Mouse (Mus musculus) G1E (cell line): ENCODE measurements around the gene Acsbg1. TPM values are rescaled to one million over a fixed set of nuclear protein-coding genes. Genes with fewer than 3 reads are reported as not detected.
A peak's percentile ranks its signal among the peaks of the same experiment; 100 is the strongest.

ENCODE experiments used
- ATAC-seq: 2 replicates; pipeline ENCODE4 v1.8.0; 2016; ENCODE audit warnings: mild to moderate bottlenecking; ENCODE audit not compliant: insufficient number of reproducible peaks, poor library complexity, low FRiP score, severe bottlenecking; ENCODE audit errors: extremely low read depth
- DNase-seq: peaks from one replicate; pipeline ENCODE4 v3.0.0; 2012; ENCODE audit warnings: low spot score
- H3K27me3 ChIP-seq: 2 replicates; pipeline ENCODE4 v1.6.1; 2012; ENCODE audit warnings: mild to moderate bottlenecking, low read length, inconsistent platforms; ENCODE audit not compliant: insufficient read depth
- H3K36me3 ChIP-seq: replicated peaks from 2 replicates; pipeline ENCODE3; 2012; ENCODE audit warnings: mild to moderate bottlenecking, inconsistent platforms
- H3K4me1 ChIP-seq: 2 replicates; pipeline ENCODE4 v1.6.1; 2012; ENCODE audit warnings: low read depth, low read length, inconsistent platforms, mixed read lengths; ENCODE audit not compliant: insufficient read depth
- H3K4me3 ChIP-seq: 2 replicates; pipeline ENCODE4 v1.5.1; 2012; ENCODE audit warnings: low read depth, mild to moderate bottlenecking, inconsistent platforms, low read length, moderate library complexity, mixed read lengths
- H3K9me3 ChIP-seq: replicated peaks from 2 replicates; pipeline ENCODE4 v1.6.1; 2012; ENCODE audit warnings: inconsistent platforms
- CTCF ChIP-seq: IDR thresholded peaks from 2 replicates; pipeline ENCODE4 v1.5.1; 2012; ENCODE audit warnings: low read depth, low read length, inconsistent platforms, mixed read lengths
- GATA1 ChIP-seq: IDR thresholded peaks from 2 replicates; pipeline ENCODE4 v1.6.1; 2012; ENCODE audit warnings: borderline replicate concordance, low read length, inconsistent platforms, mixed read lengths
- GATA2 ChIP-seq: IDR thresholded peaks from 2 replicates; pipeline ENCODE4 v1.6.1; 2012; ENCODE audit warnings: low read depth, low read length, inconsistent platforms, borderline replicate concordance
- POLR2AphosphoS5 ChIP-seq: IDR thresholded peaks from 2 replicates; pipeline ENCODE4 v1.6.1; 2012; ENCODE audit warnings: low read depth, low read length, inconsistent platforms; ENCODE audit not compliant: insufficient replicate concordance
- TAL1 ChIP-seq: conservative IDR thresholded peaks from 2 replicates; pipeline ENCODE4 v1.6.1; 2012; ENCODE audit warnings: low read depth, low read length, inconsistent platforms, mixed read lengths
- polyA plus RNA-seq: library from polyadenylated mRNA; stranded (reverse); fragments of >175 nt; gene quantifications from 2 replicates; pipeline ENCODE4 v1.2.3, GENCODE M21; 2012
- total RNA-seq, 2 experiments: library from RNA; stranded (forward) in 1 of 2; stranded (reverse) in 1 of 2; fragments of 200-1000 nt in 1 of 2; fragments of >200 nt in 1 of 2; fragmentation: Nextera tagmentation in 1 of 2; gene quantifications; 2 replicates each; pipeline ENCODE4 v1.2.3; 2014 to 2017

Acsbg1 gene
- total and polyA plus RNA-seq, 3 experiments = 0.03 to 0.38 TPM; not detected in 1

DNA sequence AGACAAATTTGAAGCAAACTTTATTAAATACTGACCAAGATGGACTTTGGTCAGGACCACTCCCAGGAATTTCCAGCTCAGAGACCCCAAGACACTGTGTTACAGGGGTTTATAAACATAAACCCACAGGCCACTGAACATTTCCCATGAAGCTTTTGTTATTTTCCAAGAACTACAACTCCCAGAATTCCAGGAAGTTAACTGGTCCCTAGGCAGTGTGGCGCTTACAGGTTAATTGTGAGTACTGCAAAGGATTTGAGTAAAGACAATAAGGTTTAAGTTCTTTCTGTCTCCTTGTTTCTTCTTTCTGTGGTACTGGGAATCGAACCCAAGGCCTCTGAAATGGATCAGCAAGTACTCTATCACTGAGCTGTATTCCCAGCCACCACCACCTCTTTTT is 92.9 kb downstream of the Acsbg1 start:
- TF ChIP-seq GATA1 (no peak), TAL1 (no peak), GATA2 (no peak), POLR2AphosphoS5 (no peak), CTCF (no peak)
- Histone ChIP-seq H3K36me3 (no peaks in the 10 kb centered on the region), H3K9me3 (no peaks in the 10 kb centered on the region), H3K27me3 (peaks cover 6% of the 10 kb centered on the region; the same call in 1 of the 2 replicates), H3K4me3 (no peak overlapping the region), H3K4me1 (peaks cover 21% of the 10 kb centered on the region)
- no peak for DNase-seq
- no peak for ATAC-seq

DNA sequence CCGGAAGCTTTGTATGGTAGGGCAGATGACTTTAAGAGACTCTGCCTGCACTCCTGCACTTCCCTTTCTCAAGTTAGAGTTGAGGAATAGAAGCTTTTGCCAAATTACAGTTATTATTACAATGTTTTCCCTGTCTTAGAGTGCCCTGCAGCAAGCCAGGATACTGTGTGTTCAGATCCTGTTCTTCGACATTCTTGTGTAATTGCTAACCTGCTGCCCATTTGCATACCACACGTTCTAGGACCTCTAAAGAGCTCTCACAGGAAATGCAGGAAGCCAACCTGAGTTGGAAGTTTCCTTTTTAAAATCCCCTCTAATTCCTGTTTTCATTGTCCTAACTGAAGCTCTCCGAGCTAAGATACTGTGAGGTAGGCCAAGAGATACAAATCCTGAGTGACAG is 94.7 kb downstream of the Acsbg1 start:
- Histone ChIP-seq H3K4me1 (peaks cover 25% of the 10 kb centered on the region), H3K9me3 (no peaks in the 10 kb centered on the region), H3K4me3 (no peak overlapping the region), H3K27me3 (peaks cover 7% of the 10 kb centered on the region; the same call in 1 of the 2 replicates), H3K36me3 (no peaks in the 10 kb centered on the region)
- ATAC-seq (no peak), DNase-seq (no peak)
- no peak for TF ChIP-seq GATA1

- DNase-seq (no peak), ATAC-seq (no peak)
- H3K4me3 ChIP-seq = no peak overlapping the region
- H3K36me3 ChIP-seq = no peaks in the 10 kb centered on the region
- peaks cover 35% of the 10 kb centered on the region for H3K27me3 ChIP-seq
- H3K4me1 ChIP-seq = peaks cover 19% of the 10 kb centered on the region
- no peak for TF ChIP-seq GATA1
- TF ChIP-seq CTCF = no peak
- no peak for TF ChIP-seq GATA2
- TF ChIP-seq TAL1 = no peak
- TF ChIP-seq POLR2AphosphoS5 = no peak
- no peaks in the 10 kb centered on the region for H3K9me3 ChIP-seq
These were observed 100.7 kb downstream of the Acsbg1 start for GRCm38 (mm10) chr9:54560831-54561601.

GRCm38 (mm10) chr9:54559771-54560471 is 101.7 kb downstream of the Acsbg1 start, which contains the start of gene Cib2:
TSS of gene Cib2 (minus strand) at chr9:54560218.
- peak; percentile 81 for DNase-seq

DNA sequence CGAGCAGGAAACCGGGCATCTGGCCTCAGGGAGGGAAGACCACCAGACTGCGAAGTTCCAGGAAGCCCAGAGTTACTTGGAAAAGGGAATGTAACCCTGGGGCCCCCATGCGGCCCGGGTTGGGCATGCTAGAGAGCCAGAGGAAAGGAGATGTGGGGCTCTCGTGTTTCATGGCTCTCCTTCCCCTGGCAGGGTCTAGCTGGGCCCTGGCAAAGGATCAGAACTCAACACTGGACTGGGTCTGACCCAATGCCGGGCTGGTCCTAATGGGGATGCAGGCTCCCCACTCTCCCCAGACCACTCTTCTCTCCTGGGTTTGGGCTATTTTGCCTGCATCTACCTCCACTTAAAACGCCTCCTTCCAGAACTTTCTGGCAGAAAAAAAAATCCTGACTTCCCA is 102.9 kb downstream of the Acsbg1 start:
- TF ChIP-seq POLR2AphosphoS5 (no peak), CTCF (no peak), TAL1 (no peak), GATA1 (no peak), GATA2 (no peak)

More at GRCm38 (mm10) chr9:54559771-54560471, 101.7 kb downstream of the Acsbg1 start, which contains the start of gene Cib2:
- no peaks in the 10 kb centered on the region for H3K36me3 ChIP-seq
- peak; percentile 89 for ATAC-seq
- peaks cover 41% of the 10 kb centered on the region for H3K27me3 ChIP-seq
- H3K4me1 ChIP-seq = peaks cover 23% of the 10 kb centered on the region
- peak within 1 kb of the TSS; percentile 68; the same call in 1 of the 2 replicates for H3K4me3 ChIP-seq
- TF ChIP-seq CTCF (no peak), GATA2 (no peak), GATA1 (no peak), POLR2AphosphoS5 (no peak)
- no peaks in the 10 kb centered on the region for H3K9me3 ChIP-seq

GRCm38 (mm10) chr9:54555044-54555443 is 106.6 kb downstream of the Acsbg1 start:
- no peaks in the 10 kb centered on the region for H3K9me3 ChIP-seq
- no peak for TF ChIP-seq GATA2
- TF ChIP-seq GATA1 = no peak
- no peak for TF ChIP-seq CTCF
- no peak for TF ChIP-seq TAL1
- no peak for TF ChIP-seq POLR2AphosphoS5
- no peak for DNase-seq

More for the DNA sequence above, 102.9 kb downstream of the Acsbg1 start:
- ATAC-seq (no peak), DNase-seq (no peak)
- Histone ChIP-seq H3K27me3 (peaks cover 44% of the 10 kb centered on the region), H3K4me3 (no peak overlapping the region), H3K36me3 (no peaks in the 10 kb centered on the region), H3K4me1 (peaks cover 22% of the 10 kb centered on the region), H3K9me3 (no peaks in the 10 kb centered on the region)

More at GRCm38 (mm10) chr9:54555044-54555443, 106.6 kb downstream of the Acsbg1 start:
- Histone ChIP-seq H3K27me3 (peaks cover 55% of the 10 kb centered on the region), H3K4me3 (no peak overlapping the region), H3K36me3 (no peaks in the 10 kb centered on the region), H3K4me1 (peaks cover 16% of the 10 kb centered on the region)
- ATAC-seq = no peak

Other genes starting within 250 kb of the Acsbg1 start
- gene Dmxl2, start 160.2 kb downstream of the Acsbg1 start, total RNA-seq (2014; fragmentation: Nextera tagmentation) = not detected in 2 replicates
- 0.11 and 0.23 TPM in 2 replicates for gene Dmxl2, start 160.2 kb downstream of the Acsbg1 start, total RNA-seq (2017)
- gene Dmxl2, start 160.2 kb downstream of the Acsbg1 start, polyA plus RNA-seq = not detected in 2 replicates
- gene Sh2d7, start 122.9 kb downstream of the Acsbg1 start, total RNA-seq (2014; fragmentation: Nextera tagmentation) = not detected in 2 replicates
- gene Sh2d7, start 122.9 kb downstream of the Acsbg1 start, total RNA-seq (2017) = 0.05 and 0.06 TPM in 2 replicates
- not detected in 2 replicates for gene Sh2d7, start 122.9 kb downstream of the Acsbg1 start, polyA plus RNA-seq
- gene Cib2, start 101.7 kb downstream of the Acsbg1 start, total RNA-seq (2014; fragmentation: Nextera tagmentation) = not detected in 2 replicates
- gene Cib2, start 101.7 kb downstream of the Acsbg1 start, total RNA-seq (2017) = 0.17 TPM in 1 of 2 replicates, not detected in the other
- gene Cib2, start 101.7 kb downstream of the Acsbg1 start, polyA plus RNA-seq = 0.04 and 0.08 TPM in 2 replicates
- gene Idh3a, start 75.5 kb downstream of the Acsbg1 start, total RNA-seq (2014; fragmentation: Nextera tagmentation) = 76.3 and 79.5 TPM in 2 replicates
- gene Idh3a, start 75.5 kb downstream of the Acsbg1 start, total RNA-seq (2017) = 60.8 and 71.5 TPM in 2 replicates
- gene Idh3a, start 75.5 kb downstream of the Acsbg1 start, polyA plus RNA-seq = 20.3 and 21.7 TPM in 2 replicates
- 18.6 TPM in 1 of 2 replicates, not detected in the other for gene Dnaja4, start 37.0 kb upstream of the Acsbg1 start, total RNA-seq (2014; fragmentation: Nextera tagmentation)
- gene Dnaja4, start 37.0 kb upstream of the Acsbg1 start, total RNA-seq (2017) = 0.12 and 0.16 TPM in 2 replicates
- gene Dnaja4, start 37.0 kb upstream of the Acsbg1 start, polyA plus RNA-seq = not detected in 2 replicates
- 55.8 and 67.6 TPM in 2 replicates for gene Wdr61, start 72.6 kb upstream of the Acsbg1 start, total RNA-seq (2014; fragmentation: Nextera tagmentation)
- 109 and 124 TPM in 2 replicates for gene Wdr61, start 72.6 kb upstream of the Acsbg1 start, total RNA-seq (2017)
- 12.5 and 32.6 TPM in 2 replicates for gene Wdr61, start 72.6 kb upstream of the Acsbg1 start, polyA plus RNA-seq
- gene Crabp1, start 102.9 kb upstream of the Acsbg1 start, total RNA-seq (2014; fragmentation: Nextera tagmentation) = not detected in 2 replicates
- gene Crabp1, start 102.9 kb upstream of the Acsbg1 start, total RNA-seq (2017) = not detected in 2 replicates
- gene Crabp1, start 102.9 kb upstream of the Acsbg1 start, polyA plus RNA-seq = not detected in 2 replicates
- gene Ireb2, start 201.9 kb upstream of the Acsbg1 start, total RNA-seq (2014; fragmentation: Nextera tagmentation) = 60.7 and 70.9 TPM in 2 replicates
- 46.0 and 47.0 TPM in 2 replicates for gene Ireb2, start 201.9 kb upstream of the Acsbg1 start, total RNA-seq (2017)
- gene Ireb2, start 201.9 kb upstream of the Acsbg1 start, polyA plus RNA-seq = 1.4 and 2.1 TPM in 2 replicates